Mouse (Mus musculus): ENCODE measurements around the gene Pbxip1. TPM values are rescaled to one million over a fixed set of nuclear protein-coding genes. Genes with fewer than 3 reads are reported as not detected.
"Not testable (repeated sequence)": the region's sequence is repeated elsewhere in the genome, so short reads cannot be mapped to it uniquely, and the experiment has no call there.

The Pbxip1 gene
- total RNA-seq, 2 experiments from 2014 or later = 53.2 to 57.8 TPM

GRCm38 (mm10) chr3:89408448-89408847 is 28.1 kb upstream of the Pbxip1 start:
- no peak for DNase-seq (ENCODE audit: low spot score in 2 of 2)

DNA sequence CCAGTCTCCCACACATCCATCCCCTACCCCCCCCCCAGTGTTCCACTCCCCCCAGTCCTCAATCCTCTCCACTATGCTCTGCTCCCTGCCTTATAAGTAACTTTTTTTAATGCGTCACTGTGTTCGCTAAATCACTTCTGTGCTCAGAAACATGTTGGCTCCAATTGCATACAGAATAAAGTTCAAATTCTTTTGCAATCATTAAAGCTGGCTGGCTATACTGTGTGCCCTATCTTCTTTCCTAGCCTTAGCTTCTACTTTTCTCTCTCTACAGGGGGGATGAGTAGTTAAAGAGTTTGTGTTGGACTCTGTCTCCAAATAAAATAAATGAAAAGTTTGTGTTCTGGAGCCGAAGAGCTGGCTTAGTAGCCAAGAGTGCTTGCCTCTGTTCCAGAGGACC is 26.8 kb upstream of the Pbxip1 start:
- DNase-seq (ENCODE audit: low spot score in 2 of 2) = no peak

DNA sequence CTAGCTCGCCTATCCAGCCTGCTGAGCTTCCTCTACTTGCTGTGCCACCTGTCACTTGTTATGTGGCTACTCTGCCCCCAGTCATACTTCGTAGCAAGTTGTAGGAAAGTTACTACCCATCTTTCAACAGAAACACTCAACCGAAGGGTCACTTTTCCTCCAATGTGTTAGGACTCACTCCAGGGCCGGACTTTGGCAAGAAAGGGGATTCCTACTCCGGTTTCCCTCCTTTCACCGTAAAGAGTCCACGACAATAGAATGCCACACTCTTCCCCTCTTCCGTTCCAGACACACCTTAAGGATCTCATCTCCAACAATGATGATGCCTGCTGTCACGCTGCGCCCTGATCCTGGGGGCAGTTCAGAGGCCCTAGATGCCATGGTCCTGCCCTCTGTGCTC is 25.6 kb upstream of the Pbxip1 start:
- DNase-seq (ENCODE audit: low spot score in 2 of 2) = no peak

- peak; percentile 93 to 96 for DNase-seq (ENCODE audit: low spot score in 2 of 2)
Measured at GRCm38 (mm10) chr3:89411490-89412393, 24.8 kb upstream of the Pbxip1 start, which contains the start of gene Flad1. Gene Flad1, minus strand, starts transcription at chr3:89411870.

DNA sequence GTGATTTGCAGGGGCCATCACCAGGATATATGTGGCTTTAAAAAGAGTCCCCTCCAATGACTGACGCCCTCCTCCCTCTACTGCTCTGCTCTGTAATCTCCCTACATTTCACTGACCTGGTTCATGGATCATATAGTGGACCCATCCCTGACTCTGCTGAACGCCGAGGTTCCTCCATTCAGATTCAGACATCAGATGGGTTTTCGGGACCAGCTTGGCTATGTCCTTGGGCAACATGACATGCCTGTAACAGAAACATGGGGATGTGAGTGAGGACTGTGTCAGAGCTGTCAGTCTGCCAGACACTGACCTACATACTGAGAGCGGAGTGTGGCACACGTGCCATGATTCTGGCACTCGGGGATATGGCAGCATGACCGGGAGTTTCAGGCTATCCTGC is 20.3 kb upstream of the Pbxip1 start:
- DNase-seq (ENCODE audit: low spot score in 2 of 2) = no peak

DNA sequence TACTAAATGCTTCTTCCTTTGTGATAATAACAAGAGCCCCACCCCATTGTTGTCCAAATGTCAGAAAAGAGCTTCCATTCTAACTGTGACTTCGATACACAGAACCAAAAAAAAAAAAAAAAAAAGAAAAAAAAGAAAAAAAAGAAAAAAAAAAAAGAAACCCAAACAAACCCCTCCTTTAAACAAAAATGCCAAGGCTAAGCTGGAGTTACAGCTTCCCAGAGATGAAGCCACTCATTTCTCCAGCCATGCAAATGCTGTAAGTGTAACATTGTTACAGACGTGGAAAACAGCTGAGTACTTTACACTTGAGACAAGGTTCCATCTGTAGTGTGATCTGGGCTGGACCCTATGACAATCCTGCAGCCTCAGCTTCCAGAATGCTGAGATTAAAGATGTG is 19.4 kb upstream of the Pbxip1 start:
- DNase-seq (ENCODE audit: low spot score in 2 of 2) = no peak

DNA sequence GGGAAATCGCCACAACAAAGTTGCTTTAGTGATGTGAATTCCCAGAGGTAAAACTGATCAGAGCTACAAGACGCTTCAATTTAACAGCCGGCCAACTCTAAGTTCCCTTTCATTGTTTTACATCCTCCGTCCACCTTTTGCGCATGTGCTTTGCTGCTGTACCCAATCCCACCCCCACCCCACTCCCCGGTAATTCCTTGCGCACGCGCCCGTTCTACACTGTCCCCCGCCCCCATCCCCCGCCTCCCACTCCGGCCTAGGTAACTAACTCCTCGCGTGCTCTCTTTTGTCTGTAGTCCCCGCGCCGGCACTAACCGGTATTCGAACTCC is 18.7 kb upstream of the Pbxip1 start:
- DNase-seq (ENCODE audit: low spot score in 2 of 2) = no peak

DNA sequence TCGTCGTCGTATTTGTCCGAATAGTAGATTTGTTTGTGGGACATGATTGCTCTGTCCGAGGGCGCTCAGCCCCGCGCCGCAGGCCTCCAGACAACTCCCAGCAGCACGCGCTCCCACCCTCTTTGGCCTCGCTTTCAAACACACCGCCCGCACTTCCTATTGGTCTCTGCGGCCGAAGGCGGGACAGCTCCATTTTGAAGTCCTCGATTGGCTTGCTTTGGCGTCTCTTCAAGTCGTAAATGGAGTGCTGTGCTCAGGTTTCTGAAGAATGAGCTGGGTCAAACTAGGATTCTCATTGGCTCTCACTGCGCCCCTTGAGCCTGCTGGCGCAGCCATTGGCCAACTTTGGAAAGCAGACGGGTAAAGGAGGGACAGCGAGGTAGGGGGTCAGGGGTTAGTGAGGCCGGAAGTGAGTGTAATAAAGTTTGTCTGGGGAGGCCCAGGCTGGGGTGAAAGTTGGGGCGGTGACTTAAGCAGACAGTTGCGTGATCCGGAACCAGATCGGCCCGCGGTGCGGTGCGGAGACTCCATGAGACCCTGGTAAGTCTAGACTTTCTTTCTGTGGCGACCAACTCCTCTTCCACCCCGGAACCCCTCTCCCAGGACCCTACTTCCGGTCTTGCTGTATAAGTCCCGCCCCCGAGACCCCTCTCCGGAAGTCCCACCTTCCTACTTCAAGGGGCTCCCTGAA is 18.2 kb upstream of the Pbxip1 start, which contains the start of the genes Cks1b and Shc1:
Cks1b (minus strand) TSS at position 214 of the 691 bp plus-strand sequence.
Shc1 (plus strand) TSS at position 274 of the 691 bp plus-strand sequence.
- peak; percentile 80 for DNase-seq (ENCODE audit: low spot score in 2 of 2)

DNA sequence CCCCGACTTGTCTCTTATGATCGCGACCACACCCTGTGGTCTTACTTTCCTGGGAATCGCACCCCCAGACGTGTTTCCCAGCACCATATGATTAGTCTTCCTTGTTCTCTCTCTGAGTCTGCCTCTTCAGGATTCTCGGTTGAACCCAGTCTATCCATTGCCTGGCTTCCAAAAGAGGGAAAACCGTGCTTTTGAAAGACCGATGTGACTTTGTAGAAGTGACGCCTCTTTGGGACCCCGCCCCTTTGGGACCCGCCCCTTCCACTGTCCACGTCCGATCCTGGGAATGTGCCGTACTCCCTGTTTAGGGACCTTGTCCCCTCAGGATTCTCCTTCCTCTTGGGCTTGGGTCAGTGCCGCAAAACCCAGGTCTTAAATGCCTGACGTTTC is 17.6 kb upstream of the Pbxip1 start:
- DNase-seq (ENCODE audit: low spot score in 2 of 2) = peak; percentile 60 to 71

- DNase-seq (ENCODE audit: low spot score in 2 of 2) = peak; percentile 49 to 51
Measured at GRCm38 (mm10) chr3:89419571-89419970, 16.9 kb upstream of the Pbxip1 start.

DNA sequence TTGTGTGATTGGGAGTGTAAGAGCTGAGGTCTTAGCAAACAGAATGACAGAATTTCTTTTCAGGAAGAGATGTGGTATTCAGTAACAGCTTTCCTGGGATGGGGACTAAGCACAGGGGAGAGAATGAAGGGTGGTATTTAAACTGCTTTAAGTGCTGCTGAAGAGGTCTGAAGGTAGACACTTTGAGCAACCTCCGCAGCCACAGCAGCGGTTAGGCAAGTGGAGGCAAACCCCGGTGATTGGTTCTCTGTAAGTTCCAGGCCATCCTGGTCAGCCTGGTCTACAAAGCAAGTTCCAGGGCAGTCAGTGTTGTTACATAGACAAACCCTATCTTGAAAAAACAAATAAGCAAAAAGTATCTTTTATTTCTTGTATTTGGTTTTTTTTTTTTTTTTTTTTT is 16.5 kb upstream of the Pbxip1 start:
- no peak for DNase-seq (ENCODE audit: low spot score in 2 of 2)

GRCm38 (mm10) chr3:89420421-89420820 is 16.1 kb upstream of the Pbxip1 start:
- DNase-seq (ENCODE audit: low spot score in 2 of 2) = no peak

DNA sequence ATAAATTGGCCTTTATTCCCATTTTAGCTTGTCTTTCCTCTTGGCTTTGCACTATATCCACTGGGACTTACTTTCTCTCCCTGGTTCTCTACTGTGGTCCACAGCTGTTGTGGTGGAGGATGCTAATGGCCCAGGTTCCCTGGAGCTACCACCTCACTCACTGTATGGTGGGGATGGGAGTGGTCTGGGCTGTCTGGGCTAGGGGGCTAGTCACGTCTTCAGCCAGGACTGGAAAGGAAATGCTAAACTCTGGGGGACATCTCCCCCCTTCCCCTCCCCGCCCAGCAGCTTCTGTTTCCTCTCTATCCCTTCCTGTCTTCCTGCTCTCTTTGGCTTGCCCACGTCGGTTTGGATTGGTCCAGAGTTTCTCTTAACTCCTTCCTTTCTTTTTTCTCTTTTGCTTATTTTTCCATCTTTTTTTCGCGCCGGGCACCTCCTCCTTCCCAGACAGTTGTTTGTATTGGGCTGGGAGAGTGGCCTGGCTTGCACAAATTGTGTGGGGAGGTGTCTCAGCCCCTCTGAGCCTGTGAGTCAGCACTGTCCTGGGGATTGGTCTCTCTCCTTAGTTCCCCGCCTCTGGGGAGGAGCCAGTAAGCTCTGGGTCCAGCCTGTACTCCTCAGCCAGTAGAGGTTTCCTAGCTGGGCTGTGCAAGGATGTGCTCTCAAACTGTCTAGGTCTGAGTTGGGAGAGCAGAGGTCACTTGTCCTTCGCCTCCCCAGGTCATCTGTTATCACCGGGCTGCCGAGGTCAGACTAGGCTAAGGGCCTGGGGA is 15.3 kb upstream of the Pbxip1 start:
- peak; percentile 60 to 63 for DNase-seq (ENCODE audit: low spot score in 2 of 2)

- DNase-seq (ENCODE audit: low spot score in 2 of 2) = no peak
Measured at GRCm38 (mm10) chr3:89421810-89422473, 14.6 kb upstream of the Pbxip1 start.

DNA sequence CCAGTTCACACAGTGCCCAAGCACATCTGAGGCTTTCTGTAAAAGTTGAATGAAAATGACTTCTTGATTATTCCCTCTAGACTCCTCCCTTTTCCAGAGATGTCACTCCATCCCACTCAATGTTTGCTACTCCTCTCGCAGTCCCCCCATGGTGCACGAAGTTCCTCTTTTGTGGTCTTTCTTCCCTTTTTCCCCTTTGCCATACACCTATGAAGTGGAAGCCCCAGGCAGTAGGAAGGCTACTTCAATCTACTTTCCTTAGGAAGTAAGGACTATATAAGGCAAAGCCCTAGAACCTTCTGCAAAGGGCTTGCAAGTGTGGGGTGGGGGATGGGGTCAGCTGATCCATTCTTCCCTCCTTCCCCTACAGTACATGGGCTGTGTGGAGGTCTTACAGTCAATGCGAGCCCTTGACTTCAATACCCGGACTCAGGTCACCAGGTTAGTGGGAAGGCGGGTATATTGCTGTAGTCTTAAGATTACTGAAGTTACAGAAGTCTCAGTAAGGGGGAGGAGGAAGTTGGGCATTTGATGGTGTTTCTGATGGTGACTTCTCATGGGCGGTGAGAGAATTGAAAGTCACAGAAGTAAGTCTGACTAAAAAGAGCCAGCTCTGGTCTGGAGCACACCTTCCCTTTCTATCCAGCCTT is 13.8 kb upstream of the Pbxip1 start:
- DNase-seq (ENCODE audit: low spot score in 2 of 2) = no peak

DNA sequence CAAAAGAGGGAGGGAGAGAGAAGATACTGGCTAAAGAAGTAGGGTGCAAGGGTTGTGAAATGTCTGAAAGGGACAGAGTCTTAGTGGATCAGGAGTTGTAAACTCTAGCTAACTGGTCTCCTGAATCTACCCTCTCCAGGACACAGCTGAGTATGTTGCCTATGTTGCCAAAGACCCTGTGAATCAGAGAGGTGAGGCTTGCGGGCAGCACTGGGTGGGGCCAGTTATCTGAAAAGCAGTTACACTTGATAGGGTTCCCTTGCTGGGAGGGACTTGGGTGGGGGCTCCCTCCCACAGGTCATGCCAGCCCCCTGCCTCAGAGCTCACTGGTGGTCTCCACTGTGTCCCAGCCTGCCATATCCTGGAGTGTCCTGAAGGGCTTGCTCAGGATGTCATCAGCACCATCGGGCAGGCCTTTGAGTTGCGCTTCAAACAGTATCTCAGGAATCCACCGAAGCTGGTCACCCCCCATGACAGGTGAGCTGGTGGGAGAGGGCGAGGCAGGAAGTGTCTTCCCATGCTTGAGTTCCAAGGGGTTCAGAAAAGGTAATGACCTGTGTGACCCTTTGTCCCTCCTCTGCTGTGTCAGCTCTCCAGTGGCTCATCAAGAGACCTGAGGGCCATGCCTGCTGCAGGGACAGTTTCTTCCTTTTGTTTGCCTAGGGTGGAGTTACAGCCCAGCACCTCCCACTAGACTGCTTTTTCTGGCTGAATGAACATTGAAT is 11.9 kb upstream of the Pbxip1 start:
- no peak for DNase-seq (ENCODE audit: low spot score in 2 of 2)

GRCm38 (mm10) chr3:89425141-89425525 is 11.4 kb upstream of the Pbxip1 start:
- no peak for DNase-seq (ENCODE audit: low spot score in 2 of 2)

DNA sequence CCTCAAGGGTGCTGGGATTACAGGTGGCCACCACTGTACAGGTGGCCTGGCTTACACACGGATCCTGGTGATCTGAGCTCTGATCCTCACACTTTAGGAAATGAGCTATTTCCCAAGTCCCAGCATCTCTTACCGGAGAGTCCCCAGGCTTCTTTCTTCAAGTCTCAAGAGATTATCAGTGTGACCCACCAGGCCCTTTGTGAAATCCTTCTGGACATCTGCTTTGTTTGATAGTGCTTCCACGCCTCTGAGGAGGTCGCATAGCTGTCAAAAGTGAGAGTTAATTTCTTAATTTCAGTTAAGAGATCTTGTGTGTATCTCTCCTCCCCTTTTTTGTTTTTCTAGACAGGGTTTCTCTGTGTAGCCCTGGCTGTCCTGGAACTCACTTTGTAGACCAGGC is 10.6 kb upstream of the Pbxip1 start:
- DNase-seq (ENCODE audit: low spot score in 2 of 2) = no peak

DNA sequence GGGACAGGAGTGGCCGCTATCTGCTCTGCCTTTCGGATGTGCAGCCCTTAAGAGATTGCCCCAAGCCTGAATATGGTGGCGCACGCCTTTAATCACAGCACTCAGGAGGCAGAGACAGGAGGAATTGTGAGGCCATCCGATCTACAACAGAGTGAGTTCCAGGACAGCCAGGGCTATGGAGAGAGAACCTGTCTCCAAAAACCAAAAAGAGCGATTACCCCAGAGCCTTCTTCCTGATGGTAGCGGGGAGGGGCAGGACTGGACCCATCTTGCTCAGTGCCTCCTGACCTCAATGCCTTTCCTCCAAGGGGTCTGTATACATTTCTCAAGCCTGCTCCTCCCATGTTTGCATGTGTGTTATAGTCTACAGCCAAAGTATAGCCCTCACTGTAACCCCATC is 7.5 kb upstream of the Pbxip1 start:
- not testable (repeated sequence) for DNase-seq (ENCODE audit: low spot score in 2 of 2)

Data from adrenal gland, adult 18-20 months (tissue).